Mouse (Mus musculus) MEL (cell line): Measurements from ENCODE around the gene Mfsd9. TPM values are rescaled to one million over a fixed set of nuclear protein-coding genes. Genes with fewer than 3 reads are reported as not detected.

Source experiments
- DNase-seq: peaks from one replicate; pipeline ENCODE4 v3.0.0; 2011; ENCODE audit warnings: low read depth, low spot score
- H3K27ac ChIP-seq: 2 replicates; pipeline ENCODE4 v1.5.1; 2012; ENCODE audit warnings: low read depth, mild to moderate bottlenecking, control low read depth, low read length, moderate library complexity; ENCODE audit not compliant: control insufficient read depth
- H3K27me3 ChIP-seq, 2 experiments: fragments of 150-350 bp in 1 of 2; sonication (generic) in 1 of 2; 2 replicates each; pipeline ENCODE4 v1.6.1; 2012; ENCODE audit warnings: low read length in 2 of 2, mild to moderate bottlenecking in 2 of 2, improper control_type of control experiment in 1 of 2, moderate library complexity in 1 of 2; ENCODE audit not compliant: insufficient read depth in 2 of 2, control insufficient read depth in 1 of 2
- H3K36me3 ChIP-seq, 2 experiments: 2 replicates each; pipeline ENCODE4 v1.6.1; 2012 to 2014; ENCODE audit warnings: low read length in 2 of 2, improper control_type of control experiment in 1 of 2, inconsistent platforms in 1 of 2, mild to moderate bottlenecking in 1 of 2; ENCODE audit not compliant: insufficient read depth in 2 of 2, control insufficient read depth in 1 of 2
- H3K4me1 ChIP-seq, 2 experiments: fragments of 150-350 bp in 1 of 2; sonication (generic) in 1 of 2; 2 replicates each; pipeline ENCODE4 v1.6.1; 2012; ENCODE audit warnings: low read length in 2 of 2, improper control_type of control experiment in 1 of 2, mild to moderate bottlenecking in 1 of 2; ENCODE audit not compliant: insufficient read depth in 2 of 2, control insufficient read depth in 1 of 2
- H3K4me3 ChIP-seq, 2 experiments: fragments of 150-350 bp in 1 of 2; sonication (generic) in 1 of 2; 2 replicates each; pipeline ENCODE4 v1.5.1; 2012; ENCODE audit warnings: low read depth in 2 of 2, low read length in 2 of 2, mild to moderate bottlenecking in 2 of 2, moderate library complexity in 2 of 2, control low read depth in 1 of 2, improper control_type of control experiment in 1 of 2; ENCODE audit not compliant: control insufficient read depth in 1 of 2, insufficient read depth in 1 of 2
- H3K79me2 ChIP-seq: 2 replicates; pipeline ENCODE4 v1.6.1; 2012; ENCODE audit warnings: mild to moderate bottlenecking, low read length, moderate library complexity; ENCODE audit not compliant: control insufficient read depth, poor library complexity, insufficient read depth
- H3K9ac ChIP-seq: 2 replicates; pipeline ENCODE4 v1.6.1; 2012; ENCODE audit warnings: low read depth, mild to moderate bottlenecking, control low read depth, low read length, moderate library complexity; ENCODE audit not compliant: control insufficient read depth, poor library complexity, severe bottlenecking
- H3K9me3 ChIP-seq: fragments of 150-350 bp; sonication (generic); replicated peaks from 2 replicates; pipeline ENCODE4 v1.6.1; 2012; ENCODE audit warnings: mild to moderate bottlenecking, low read length, improper control_type of control experiment, moderate library complexity; ENCODE audit not compliant: insufficient read depth
- CHD2 ChIP-seq: IDR thresholded peaks from 2 replicates; pipeline ENCODE4 v1.6.1; 2011; ENCODE audit warnings: low read length, improper control_type of control experiment
- ETS1 ChIP-seq: IDR thresholded peaks from 2 replicates; pipeline ENCODE4 v1.6.1; 2012; ENCODE audit warnings: low read depth, mild to moderate bottlenecking, inconsistent platforms, low read length, improper control_type of control experiment, moderate library complexity
- GABPA ChIP-seq: IDR thresholded peaks from 2 replicates; pipeline ENCODE4 v1.6.1; 2012; ENCODE audit warnings: low read depth, mild to moderate bottlenecking, inconsistent platforms, low read length, improper control_type of control experiment, moderate library complexity
- GATA1 ChIP-seq: IDR thresholded peaks from 2 replicates; pipeline ENCODE4 v1.6.1; 2011; ENCODE audit warnings: low read depth, low read length, improper control_type of control experiment
- HCFC1 ChIP-seq: IDR thresholded peaks from 2 replicates; pipeline ENCODE4 v1.6.1; 2012; ENCODE audit warnings: low read depth, mild to moderate bottlenecking, inconsistent platforms, low read length, improper control_type of control experiment, moderate library complexity
- KAT2A ChIP-seq: conservative IDR thresholded peaks from 2 replicates; pipeline ENCODE4 v1.6.1; 2012; ENCODE audit warnings: low read depth, low read length, improper control_type of control experiment, inconsistent platforms
- MAZ ChIP-seq: IDR thresholded peaks from 2 replicates; pipeline ENCODE4 v1.6.1; 2012; ENCODE audit warnings: low read depth, mild to moderate bottlenecking, inconsistent platforms, low read length, improper control_type of control experiment
- MEF2A ChIP-seq: IDR thresholded peaks from 2 replicates; pipeline ENCODE4 v1.6.1; 2014; ENCODE audit warnings: low read depth, mild to moderate bottlenecking, inconsistent platforms, low read length, improper control_type of control experiment; ENCODE audit not compliant: poor library complexity, insufficient replicate concordance, severe bottlenecking; ENCODE audit errors: extremely low read depth
- NRF1 ChIP-seq: IDR thresholded peaks from 2 replicates; pipeline ENCODE4 v1.6.1; 2014; ENCODE audit warnings: low read depth, mild to moderate bottlenecking, inconsistent platforms, low read length, improper control_type of control experiment, moderate library complexity; ENCODE audit not compliant: poor library complexity, insufficient read depth, severe bottlenecking
- POLR2A ChIP-seq, 2 experiments: IDR thresholded peaks; 2 replicates each; pipeline ENCODE4 v1.6.1; 2011 to 2012; ENCODE audit warnings: low read length in 2 of 2, mild to moderate bottlenecking in 2 of 2, control low read depth in 1 of 2, improper control_type of control experiment in 1 of 2, low read depth in 1 of 2, moderate library complexity in 1 of 2; ENCODE audit not compliant: control insufficient read depth in 1 of 2, insufficient read depth in 1 of 2, poor library complexity in 1 of 2
- RAD21 ChIP-seq: IDR thresholded peaks from 2 replicates; pipeline ENCODE4 v1.6.1; 2011; ENCODE audit warnings: mild to moderate bottlenecking, low read depth, low read length, improper control_type of control experiment
- RCOR1 ChIP-seq: IDR thresholded peaks from 2 replicates; pipeline ENCODE4 v1.6.1; 2012; ENCODE audit warnings: low read depth, mild to moderate bottlenecking, inconsistent platforms, low read length, improper control_type of control experiment
- TBP ChIP-seq: IDR thresholded peaks from 2 replicates; pipeline ENCODE4 v1.8.0; 2011; ENCODE audit warnings: low read depth, low read length, improper control_type of control experiment
- UBTF ChIP-seq: IDR thresholded peaks from 2 replicates; pipeline ENCODE4 v1.6.1; 2012; ENCODE audit warnings: low read depth, mild to moderate bottlenecking, inconsistent platforms, low read length, improper control_type of control experiment, moderate library complexity, borderline replicate concordance; ENCODE audit not compliant: insufficient read depth
- ZKSCAN1 ChIP-seq: IDR thresholded peaks from 2 replicates; pipeline ENCODE4 v1.6.1; 2012; ENCODE audit warnings: low read depth, mild to moderate bottlenecking, inconsistent platforms, low read length, improper control_type of control experiment, moderate library complexity
- polyA plus RNA-seq, 2 experiments: library from polyadenylated mRNA; stranded (reverse) in 1 of 2; unstranded in 1 of 2; fragments of >175 nt in 1 of 2; fragments of >200 nt in 1 of 2; gene quantifications; 2 replicates each; pipeline versions ENCODE4 v1.2.1 to v1.2.4; 2012; ENCODE audit warnings: low replicate concordance in 2 of 2, low read depth in 1 of 2; ENCODE audit not compliant: insufficient read length in 2 of 2, insufficient read depth in 1 of 2, missing spikeins in 1 of 2
- total RNA-seq: library from RNA; depleted of rRNA; stranded (reverse); fragments of 300-350 nt; gene quantifications from 2 replicates; pipeline ENCODE4 v1.2.3, GENCODE M21; 2012

Mfsd9 gene
- total and polyA plus RNA-seq, 3 experiments: 1.0 to 1.4 TPM; not detected in 1

- H3K27ac ChIP-seq: no peak overlapping the region
- H3K36me3 ChIP-seq: no peaks in the 10 kb centered on the region
- no peak overlapping the region for H3K9ac ChIP-seq
- no peak for DNase-seq
- H3K79me2 ChIP-seq: no peaks in the 10 kb centered on the region
- H3K9me3 ChIP-seq: no peaks in the 10 kb centered on the region
- no peaks in the 10 kb centered on the region for H3K27me3 ChIP-seq
- TF ChIP-seq RAD21: no peak
- TF ChIP-seq MEF2A: no peak
- TF ChIP-seq HCFC1: no peak
- no peak for TF ChIP-seq GABPA
- TF ChIP-seq NRF1: no peak
- no peak for TF ChIP-seq MAZ
- no peak for TF ChIP-seq RCOR1
- H3K4me1 ChIP-seq: no peaks in the 10 kb centered on the region
- H3K4me3 ChIP-seq: no peak overlapping the region
These were observed 34.4 kb upstream of the Mfsd9 start for GRCm38 (mm10) chr1:40824936-40825335.

GRCm38 (mm10) chr1:40824517-40824916, 34.0 kb upstream of the Mfsd9 start:
- Histone ChIP-seq H3K27me3 (no peaks in the 10 kb centered on the region), H3K36me3 (no peaks in the 10 kb centered on the region), H3K79me2 (no peaks in the 10 kb centered on the region)
- no peak for TF ChIP-seq TBP
- TF ChIP-seq CHD2: no peak
- no peak for TF ChIP-seq KAT2A
- no peak for TF ChIP-seq UBTF
- TF ChIP-seq POLR2A (IDR thresholded peaks at IDR 0.05; ENCODE audit: control insufficient read depth in 1 of 2, insufficient read depth in 1 of 2, low read depth in 1 of 2, low read length in 2 of 2, poor library complexity in 1 of 2): no peak
- TF ChIP-seq MAZ: no peak
- no peak for TF ChIP-seq GABPA
- no peak for TF ChIP-seq ETS1
- TF ChIP-seq ZKSCAN1: no peak
- TF ChIP-seq GATA1: no peak
- TF ChIP-seq, all 39 proteins: peak for 0
- no peak for DNase-seq
- no peak overlapping the region for H3K4me3 ChIP-seq
- no peaks in the 10 kb centered on the region for H3K9me3 ChIP-seq
- H3K27ac ChIP-seq: no peak overlapping the region
- H3K9ac ChIP-seq: no peak overlapping the region
- no peaks in the 10 kb centered on the region for H3K4me1 ChIP-seq
